Mouse (Mus musculus) adrenal gland, adult 10 weeks (tissue): ENCODE results near the gene Slco2b1. TPM values are rescaled to one million over a fixed set of nuclear protein-coding genes. Genes with fewer than 3 reads are reported as not detected.

Experiments
- polyA plus RNA-seq: library from polyadenylated mRNA; stranded (reverse); fragments of 350-450 nt; fragmentation: Illumina TruSeq; extraction: RNeasy Lipid Tissue Mini Kit (QIAGEN cat#74804); gene quantifications from one replicate; pipeline ENCODE4 v1.2.3, GENCODE M21; 2014; ENCODE audit warnings: low read depth, low replicate concordance

Gene Slco2b1
- polyA plus RNA-seq, result 14.8 TPM

GRCm38 (mm10) chr7:99711166-99711565 is at the start of gene Slco2b1:
Gene Slco2b1, minus strand, starts transcription at chr7:99711340.

GRCm38 (mm10) chr7:99729973-99730372 is 18.8 kb upstream of the Slco2b1 start, which contains the start of gene Olfr520:
Gene Olfr520, plus strand, starts transcription at chr7:99730273.

GRCm38 (mm10) chr7:99626376-99627270 is 84.5 kb downstream of the Slco2b1 start, which contains the start of gene Tpbgl:
Gene Tpbgl, minus strand, starts transcription at chr7:99627103.

Other genes starting within 250 kb of the Slco2b1 start
- not detected for gene Klhl35, start 245.3 kb downstream of the Slco2b1 start, polyA plus RNA-seq
- gene Rps3, start 227.6 kb downstream of the Slco2b1 start, polyA plus RNA-seq, result 678 TPM
- gene Arrb1, start 175.9 kb downstream of the Slco2b1 start, polyA plus RNA-seq, result 14.8 TPM
- 11.3 TPM for gene Tpbgl, start 84.2 kb downstream of the Slco2b1 start, polyA plus RNA-seq
- not detected for gene Olfr520, start 18.9 kb upstream of the Slco2b1 start, polyA plus RNA-seq
- gene Olfr521, start 52.2 kb upstream of the Slco2b1 start, polyA plus RNA-seq, result not detected
- gene Neu3, start 117.1 kb upstream of the Slco2b1 start, polyA plus RNA-seq, result 3.4 TPM
- gene Xrra1, start 147.8 kb upstream of the Slco2b1 start, polyA plus RNA-seq, result 0.29 TPM
- gene Spcs2, start 152.1 kb upstream of the Slco2b1 start, polyA plus RNA-seq, result 329 TPM